Mouse (Mus musculus): ENCODE results near the gene Apba1. TPM values are rescaled to one million over a fixed set of nuclear protein-coding genes. Genes with fewer than 3 reads are reported as not detected.

Apba1 gene
- 0.06 and 0.10 TPM in 2 replicates for polyA plus RNA-seq (2014; fragmentation: Nextera tagmentation; extraction: Ambion mirVana)

- H3K4me3 ChIP-seq (ENCODE audit: low read depth, low read length), result peak within 1 kb of the TSS; percentile 75
- no peaks in the 10 kb centered on the region for H3K4me1 ChIP-seq (replicated peaks; ENCODE audit: control insufficient read depth, insufficient read depth, low read length)
- peak; percentile 68 for DNase-seq (ENCODE audit: low spot score)
- under 1% methylated on average over 89 of the region's 98 CpGs for WGBS
- ATAC-seq (replicated peaks; ENCODE audit: low FRiP score), result peak; percentile 76
- no peaks in the 10 kb centered on the region for H3K9me3 ChIP-seq (ENCODE audit: control insufficient read depth, low read length)
- H3K4me2 ChIP-seq, result peak within 1 kb of the TSS; percentile 97
- no peak within 1 kb of the TSS for H3K27ac ChIP-seq (ENCODE audit: low read depth, low read length)
- peak within 1 kb of the TSS; percentile 71 for H3K9ac ChIP-seq (ENCODE audit: low read depth, low read length)
- H3K36me3 ChIP-seq (ENCODE audit: control insufficient read depth, insufficient read depth, low read length), result no peaks in the 10 kb centered on the region
- peaks cover 28% of the 10 kb centered on the region for H3K27me3 ChIP-seq (replicated peaks; ENCODE audit: control insufficient read depth, insufficient read depth, low read length)
Measured at GRCm38 (mm10) chr19:23758554-23759321, at the start of gene Apba1. Gene Apba1 (plus strand): TSS chr19:23758887.

- 74% methylated on average over 3 of the region's 3 CpGs for WGBS
- no peak overlapping the region for H3K4me3 ChIP-seq (ENCODE audit: low read depth, low read length)
- no peaks in the 10 kb centered on the region for H3K4me1 ChIP-seq (replicated peaks; ENCODE audit: control insufficient read depth, insufficient read depth, low read length)
- no peak overlapping the region for H3K9ac ChIP-seq (ENCODE audit: low read depth, low read length)
- no peaks in the 10 kb centered on the region for H3K9me3 ChIP-seq (ENCODE audit: control insufficient read depth, low read length)
- no peaks in the 10 kb centered on the region for H3K27me3 ChIP-seq (replicated peaks; ENCODE audit: control insufficient read depth, insufficient read depth, low read length)
- H3K36me3 ChIP-seq (ENCODE audit: control insufficient read depth, insufficient read depth, low read length), result no peaks in the 10 kb centered on the region
- H3K27ac ChIP-seq (ENCODE audit: low read depth, low read length), result no peak overlapping the region
- DNase-seq (ENCODE audit: low spot score), result no peak
- ATAC-seq (replicated peaks; ENCODE audit: low FRiP score), result no peak
- no peak overlapping the region for H3K4me2 ChIP-seq
Measured at GRCm38 (mm10) chr19:23746506-23746905, 12.2 kb upstream of the Apba1 start.

- DNase-seq (ENCODE audit: low spot score) (no peak), ATAC-seq (replicated peaks; ENCODE audit: low FRiP score) (no peak)
- no peaks in the 10 kb centered on the region for H3K36me3 ChIP-seq (ENCODE audit: control insufficient read depth, insufficient read depth, low read length)
- no peak overlapping the region for H3K4me3 ChIP-seq (ENCODE audit: low read depth, low read length)
- peaks cover 28% of the 10 kb centered on the region for H3K27me3 ChIP-seq (replicated peaks; ENCODE audit: control insufficient read depth, insufficient read depth, low read length)
- H3K4me2 ChIP-seq, result peak overlapping the region; percentile 20; the same call in 1 of the 2 replicates
- H3K9me3 ChIP-seq (ENCODE audit: control insufficient read depth, low read length), result no peaks in the 10 kb centered on the region
- 21% methylated on average over 7 of the region's 7 CpGs for WGBS
- H3K9ac ChIP-seq (ENCODE audit: low read depth, low read length), result no peak overlapping the region
- no peaks in the 10 kb centered on the region for H3K4me1 ChIP-seq (replicated peaks; ENCODE audit: control insufficient read depth, insufficient read depth, low read length)
- H3K27ac ChIP-seq (ENCODE audit: low read depth, low read length), result no peak overlapping the region
Measured at GRCm38 (mm10) chr19:23757011-23757410, 1.7 kb upstream of the Apba1 start.

GRCm38 (mm10) chr19:23757961-23758553 is 630 bp upstream of the Apba1 start:
- no peaks in the 10 kb centered on the region for H3K4me1 ChIP-seq (replicated peaks; ENCODE audit: control insufficient read depth, insufficient read depth, low read length)
- peak overlapping the region; percentile 71 for H3K9ac ChIP-seq (ENCODE audit: low read depth, low read length)
- H3K27me3 ChIP-seq (replicated peaks; ENCODE audit: control insufficient read depth, insufficient read depth, low read length), result peaks cover 28% of the 10 kb centered on the region
- DNase-seq (ENCODE audit: low spot score), result peak; percentile 90
- WGBS, result under 1% methylated on average over 40 of the region's 40 CpGs
- peak overlapping the region; percentile 75 for H3K4me3 ChIP-seq (ENCODE audit: low read depth, low read length)
- no peaks in the 10 kb centered on the region for H3K36me3 ChIP-seq (ENCODE audit: control insufficient read depth, insufficient read depth, low read length)
- no peaks in the 10 kb centered on the region for H3K9me3 ChIP-seq (ENCODE audit: control insufficient read depth, low read length)
- ATAC-seq (replicated peaks; ENCODE audit: low FRiP score), result peak; percentile 79
- no peak overlapping the region for H3K27ac ChIP-seq (ENCODE audit: low read depth, low read length)
- peak overlapping the region; percentile 97 for H3K4me2 ChIP-seq

- Histone ChIP-seq H3K4me1 (replicated peaks; ENCODE audit: control insufficient read depth, insufficient read depth, low read length) (no peaks in the 10 kb centered on the region), H3K9me3 (ENCODE audit: control insufficient read depth, low read length) (no peaks in the 10 kb centered on the region), H3K4me3 (ENCODE audit: low read depth, low read length) (peak overlapping the region; percentile 75), H3K27ac (ENCODE audit: low read depth, low read length) (no peak overlapping the region), H3K4me2 (peak overlapping the region; percentile 97), H3K9ac (ENCODE audit: low read depth, low read length) (no peak overlapping the region), H3K27me3 (replicated peaks; ENCODE audit: control insufficient read depth, insufficient read depth, low read length) (peaks cover 28% of the 10 kb centered on the region), H3K36me3 (ENCODE audit: control insufficient read depth, insufficient read depth, low read length) (no peaks in the 10 kb centered on the region)
- WGBS, result 3% methylated on average over 17 of the region's 17 CpGs
- DNase-seq (ENCODE audit: low spot score), result no peak
- no peak for ATAC-seq (replicated peaks; ENCODE audit: low FRiP score)
Measured at GRCm38 (mm10) chr19:23759322-23759945, 747 bp downstream of the Apba1 start.

GRCm38 (mm10) chr19:23763371-23763770 is 4.7 kb downstream of the Apba1 start:
- Histone ChIP-seq H3K9ac (ENCODE audit: low read depth, low read length) (no peak overlapping the region), H3K4me3 (ENCODE audit: low read depth, low read length) (no peak overlapping the region), H3K36me3 (ENCODE audit: control insufficient read depth, insufficient read depth, low read length) (no peaks in the 10 kb centered on the region), H3K4me1 (replicated peaks; ENCODE audit: control insufficient read depth, insufficient read depth, low read length) (no peaks in the 10 kb centered on the region), H3K27me3 (replicated peaks; ENCODE audit: control insufficient read depth, insufficient read depth, low read length) (peaks cover 28% of the 10 kb centered on the region), H3K4me2 (no peak overlapping the region), H3K9me3 (ENCODE audit: control insufficient read depth, low read length) (no peaks in the 10 kb centered on the region), H3K27ac (ENCODE audit: low read depth, low read length) (no peak overlapping the region)
- 82% methylated on average over 6 of the region's 6 CpGs for WGBS
- DNase-seq (ENCODE audit: low spot score), result no peak
- no peak for ATAC-seq (replicated peaks; ENCODE audit: low FRiP score)

GRCm38 (mm10) chr19:23764051-23764450 is 5.4 kb downstream of the Apba1 start:
- no peaks in the 10 kb centered on the region for H3K4me1 ChIP-seq (replicated peaks; ENCODE audit: control insufficient read depth, insufficient read depth, low read length)
- no peaks in the 10 kb centered on the region for H3K9me3 ChIP-seq (ENCODE audit: control insufficient read depth, low read length)
- 70% methylated on average over 2 of the region's 2 CpGs for WGBS
- H3K27me3 ChIP-seq (replicated peaks; ENCODE audit: control insufficient read depth, insufficient read depth, low read length), result peaks cover 22% of the 10 kb centered on the region
- H3K27ac ChIP-seq (ENCODE audit: low read depth, low read length), result no peak overlapping the region
- DNase-seq (ENCODE audit: low spot score) (no peak), ATAC-seq (replicated peaks; ENCODE audit: low FRiP score) (no peak)
- no peak overlapping the region for H3K4me2 ChIP-seq
- H3K9ac ChIP-seq (ENCODE audit: low read depth, low read length), result no peak overlapping the region
- no peak overlapping the region for H3K4me3 ChIP-seq (ENCODE audit: low read depth, low read length)
- no peaks in the 10 kb centered on the region for H3K36me3 ChIP-seq (ENCODE audit: control insufficient read depth, insufficient read depth, low read length)

GRCm38 (mm10) chr19:23768864-23769263 is 10.2 kb downstream of the Apba1 start:
- no peaks in the 10 kb centered on the region for H3K27me3 ChIP-seq (replicated peaks; ENCODE audit: control insufficient read depth, insufficient read depth, low read length)
- no peak overlapping the region for H3K4me2 ChIP-seq
- H3K27ac ChIP-seq (ENCODE audit: low read depth, low read length), result no peak overlapping the region
- no peaks in the 10 kb centered on the region for H3K4me1 ChIP-seq (replicated peaks; ENCODE audit: control insufficient read depth, insufficient read depth, low read length)
- no peaks in the 10 kb centered on the region for H3K36me3 ChIP-seq (ENCODE audit: control insufficient read depth, insufficient read depth, low read length)
- no peak overlapping the region for H3K9ac ChIP-seq (ENCODE audit: low read depth, low read length)
- no peak for DNase-seq (ENCODE audit: low spot score)
- ATAC-seq (replicated peaks; ENCODE audit: low FRiP score), result no peak
- H3K9me3 ChIP-seq (ENCODE audit: control insufficient read depth, low read length), result no peaks in the 10 kb centered on the region
- no peak overlapping the region for H3K4me3 ChIP-seq (ENCODE audit: low read depth, low read length)
- 83% methylated on average over 5 of the region's 5 CpGs for WGBS
